Mouse (Mus musculus) ES-CJ7 (cell line): Measurements from ENCODE around the gene Itga9.

ENCODE experiments used
- DNase-seq: peaks from one replicate; pipeline ENCODE4 v3.0.0; 2011; ENCODE audit warnings: low read depth, low spot score

Itga9 gene

GRCm38 (mm10) chr9:118686166-118686961, 79.9 kb downstream of the Itga9 start:
- no peak for DNase-seq

DNA sequence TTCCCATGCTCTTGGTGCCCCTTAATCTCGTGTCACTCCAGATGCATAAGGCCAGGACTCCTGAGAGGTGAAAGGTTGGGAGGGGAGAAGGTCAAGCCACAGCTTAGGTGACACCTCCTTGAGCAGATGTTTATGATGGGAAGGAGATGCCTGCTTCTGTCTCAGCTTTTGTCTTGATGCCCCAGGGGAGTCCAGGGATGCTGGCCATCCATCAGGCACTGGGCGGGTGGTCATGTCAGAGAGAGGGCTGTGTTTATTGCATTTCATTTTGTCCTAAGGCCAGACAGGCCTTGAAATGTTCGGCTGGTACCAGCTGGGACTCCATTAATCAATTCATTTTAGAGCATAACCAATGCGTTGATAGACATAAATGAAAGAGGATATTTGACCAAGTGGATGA, 81.8 kb downstream of the Itga9 start:
- DNase-seq = no peak

GRCm38 (mm10) chr9:118688921-118689451, 82.5 kb downstream of the Itga9 start:
- DNase-seq = no peak

DNA sequence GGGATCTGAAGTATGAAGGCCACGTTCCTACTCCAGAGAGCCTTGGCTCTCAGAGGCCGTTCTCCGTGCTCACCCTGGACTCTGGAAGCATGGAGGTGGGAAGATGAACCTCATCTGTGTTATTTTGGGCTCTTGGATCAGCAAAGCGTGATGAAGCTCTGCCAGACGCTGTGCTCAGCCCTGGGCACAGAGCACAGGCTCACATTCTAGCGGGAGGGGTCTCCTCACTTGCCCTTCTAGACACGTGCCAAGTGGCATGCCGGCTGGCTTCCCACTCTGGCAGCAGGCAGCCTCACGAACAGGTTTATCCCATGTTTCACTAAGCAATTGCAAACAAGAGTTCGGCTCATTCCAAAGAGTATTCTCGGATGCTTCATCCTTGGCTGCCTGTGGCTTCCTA, 86.8 kb downstream of the Itga9 start:
- DNase-seq = no peak

GRCm38 (mm10) chr9:118694420-118694825, 87.9 kb downstream of the Itga9 start:
- no peak for DNase-seq

DNA sequence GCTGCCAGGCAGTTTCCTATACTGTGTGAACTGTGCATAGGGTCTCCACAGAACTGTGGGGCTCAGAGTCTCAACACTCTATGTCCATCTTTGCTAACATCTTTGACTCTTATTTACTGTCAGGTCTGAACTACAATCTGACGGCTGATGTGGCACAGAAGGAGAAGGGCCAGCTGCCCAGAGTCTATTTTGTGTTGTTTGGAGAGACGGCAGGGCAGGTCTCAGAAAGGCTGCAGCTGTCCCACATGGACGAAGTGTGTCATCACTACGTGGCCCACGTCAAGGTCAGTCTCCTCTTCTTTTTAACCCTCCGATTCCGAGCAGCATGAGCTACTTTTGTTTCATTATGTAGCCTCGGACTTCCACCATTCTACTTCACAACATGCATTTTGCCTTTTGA, 91.7 kb downstream of the Itga9 start:
- no peak for DNase-seq

DNA sequence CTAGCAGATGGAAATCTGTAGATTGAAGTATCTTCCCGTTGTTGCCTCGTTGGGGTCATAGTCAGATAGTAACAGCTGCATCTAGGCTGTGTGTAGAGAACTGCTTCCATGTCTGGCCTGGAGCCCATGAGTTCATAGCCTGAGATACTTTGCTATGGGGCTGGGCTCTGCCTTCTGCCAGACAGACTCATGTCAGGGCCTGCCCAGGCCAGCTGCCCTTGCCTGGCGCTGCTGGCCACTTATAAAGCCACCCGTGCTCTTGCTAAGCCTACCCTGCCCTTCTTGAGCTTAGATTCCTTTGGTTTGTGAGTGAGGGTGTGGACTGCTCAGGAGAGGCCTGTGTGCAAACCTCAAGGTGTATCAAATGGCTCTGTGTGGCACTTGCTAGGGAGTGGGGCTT, 93.2 kb downstream of the Itga9 start:
- DNase-seq = no peak

- DNase-seq = no peak
These were observed 94.4 kb downstream of the Itga9 start for GRCm38 (mm10) chr9:118700889-118701288.

GRCm38 (mm10) chr9:118701791-118702190, 95.3 kb downstream of the Itga9 start:
- no peak for DNase-seq

- peak; percentile 45 for DNase-seq
These were observed 96.7 kb downstream of the Itga9 start for GRCm38 (mm10) chr9:118703146-118703545.

DNA sequence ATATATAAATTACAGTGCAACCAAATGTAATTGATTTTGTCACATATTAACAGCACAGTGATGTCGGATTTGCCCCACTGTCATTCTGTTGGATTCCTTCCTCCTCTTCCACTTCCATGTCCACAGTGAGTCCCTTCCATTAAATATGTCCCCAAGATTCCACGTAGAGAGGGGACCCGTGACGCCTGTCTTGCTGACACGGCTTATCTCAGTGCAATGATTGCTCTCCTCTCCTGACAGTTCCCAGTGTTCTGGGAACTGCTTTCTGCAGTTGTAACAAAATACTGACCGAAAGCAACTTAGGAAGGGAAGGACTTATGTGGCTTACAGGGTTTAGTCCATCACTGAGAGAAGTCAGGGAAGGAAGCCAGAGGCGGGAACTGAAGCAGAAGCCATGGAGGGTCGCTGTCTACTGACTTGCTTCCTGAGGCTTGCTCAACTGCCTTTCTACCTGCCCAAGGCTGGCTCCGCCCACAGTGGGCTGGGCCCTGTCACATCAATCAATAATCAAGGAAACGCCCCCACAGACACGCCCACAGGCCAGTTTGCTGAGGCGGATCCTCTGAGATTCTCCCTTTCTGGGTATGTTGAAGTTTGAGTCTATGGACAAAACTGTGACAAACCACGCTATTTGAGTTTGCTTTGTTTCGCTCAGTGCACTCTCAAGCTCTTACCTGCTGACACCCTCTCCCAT, 99.0 kb downstream of the Itga9 start:
- peak; percentile 61 for DNase-seq

DNA sequence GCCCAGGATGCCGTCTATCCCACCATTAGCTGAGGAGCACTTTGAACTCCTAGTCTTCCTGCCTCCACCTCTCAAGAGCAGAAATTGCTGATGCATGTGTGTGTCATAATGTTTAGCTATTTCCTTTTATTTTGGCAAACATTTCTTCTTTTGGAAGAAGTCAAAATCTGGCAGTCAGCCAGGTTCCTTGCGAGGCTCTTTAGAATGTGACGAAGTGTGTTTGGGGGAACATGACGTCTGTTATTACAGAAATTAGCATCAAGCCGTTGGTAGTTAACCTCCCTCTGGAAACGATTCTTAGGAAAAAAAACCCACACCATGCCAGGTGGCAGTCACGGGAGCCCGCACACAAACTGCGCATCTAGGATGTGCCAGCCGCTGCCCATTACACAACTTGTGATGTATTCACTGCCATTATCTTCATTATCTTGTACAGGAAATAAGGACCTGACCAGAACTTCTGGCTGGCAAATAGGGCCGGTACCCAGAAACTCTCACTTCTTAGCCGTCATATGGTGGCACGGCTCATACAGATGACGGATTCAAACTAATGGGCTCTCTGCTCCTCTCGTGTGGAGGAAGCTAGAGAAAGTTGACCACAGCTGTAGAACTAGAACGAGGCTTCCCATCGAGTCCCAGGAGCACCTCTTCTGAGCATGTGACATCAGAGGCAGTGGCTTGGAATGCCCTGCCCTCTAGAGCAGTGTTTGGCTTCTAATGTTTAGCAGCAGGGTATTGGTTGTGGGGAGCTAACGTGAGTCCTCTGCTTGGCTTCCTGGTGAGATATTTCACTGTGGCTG, 99.9 kb downstream of the Itga9 start:
- no peak for DNase-seq

- no peak for DNase-seq
These were observed 104.1 kb downstream of the Itga9 start for GRCm38 (mm10) chr9:118710625-118711024.

GRCm38 (mm10) chr9:118711749-118712148, 105.3 kb downstream of the Itga9 start:
- DNase-seq = no peak

DNA sequence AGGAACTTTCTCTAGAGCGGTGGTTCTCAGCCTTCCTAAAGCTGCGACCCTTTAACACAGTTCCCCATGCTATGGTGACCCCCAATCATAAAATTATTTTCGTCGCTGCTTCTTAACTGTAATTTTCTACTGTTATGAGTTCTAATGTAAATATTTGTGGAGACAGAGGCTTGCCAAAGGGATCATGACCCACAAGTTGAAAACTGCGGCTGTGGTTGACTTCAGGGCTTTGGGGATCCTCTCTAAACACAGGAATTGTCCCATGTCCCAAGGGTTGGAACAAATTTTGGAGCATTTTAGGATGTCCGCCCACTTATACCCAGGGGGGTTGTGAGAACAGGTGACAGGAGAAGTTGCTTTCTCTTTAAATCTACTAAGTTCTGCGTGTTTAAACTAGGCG, 107.0 kb downstream of the Itga9 start:
- no peak for DNase-seq

DNA sequence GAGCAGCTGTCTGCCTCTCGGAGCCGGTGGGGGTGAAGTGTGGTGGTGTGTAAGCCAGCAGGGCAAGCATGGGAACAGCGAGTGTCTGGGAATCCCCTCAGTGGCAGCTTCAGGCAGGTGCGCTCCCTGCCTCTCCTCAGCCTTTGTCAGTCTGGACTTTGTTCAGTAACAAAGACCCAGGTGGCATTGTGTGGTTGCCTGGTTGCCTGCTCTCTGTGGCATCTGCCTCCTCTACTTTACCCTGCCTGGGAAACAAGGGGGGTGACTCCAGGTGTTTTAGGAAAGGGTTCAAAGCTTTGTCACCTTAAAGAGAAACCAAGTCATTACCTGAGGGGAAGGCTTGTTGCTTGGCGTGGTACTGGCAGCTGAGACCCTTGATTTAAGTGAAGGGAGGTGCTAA, 108.0 kb downstream of the Itga9 start:
- no peak for DNase-seq

DNA sequence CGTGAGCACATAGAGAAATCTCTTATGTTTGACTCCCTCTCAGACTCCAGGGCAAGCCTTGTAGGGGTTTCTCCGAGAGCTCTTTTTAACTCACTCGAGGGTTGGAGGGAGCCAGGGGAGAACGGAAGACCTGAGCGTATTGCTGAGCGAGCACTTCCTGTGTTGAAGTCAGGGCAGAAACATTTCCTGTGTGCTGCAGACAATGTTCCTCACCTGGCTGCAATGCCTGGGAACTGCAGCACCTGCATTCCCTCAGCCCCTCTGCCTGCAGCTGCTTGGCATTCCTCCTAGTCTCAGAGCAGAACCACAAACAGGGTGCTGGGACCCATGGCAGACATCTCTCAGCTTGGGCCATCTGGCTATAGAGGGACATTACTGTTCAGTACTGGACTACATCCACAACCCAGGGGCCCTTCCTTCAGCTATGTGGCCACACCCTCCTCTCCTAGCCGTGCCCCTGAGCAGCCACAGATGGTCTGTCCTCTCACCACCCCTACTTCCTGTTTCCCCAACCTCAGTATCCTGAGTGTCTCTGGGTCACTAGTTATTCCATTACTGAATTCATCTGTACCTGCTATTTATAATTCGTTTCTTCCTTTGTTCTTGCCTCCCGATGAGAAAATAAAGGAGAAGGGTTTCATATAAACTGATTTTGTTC, 109.6 kb downstream of the Itga9 start:
- DNase-seq = no peak

- DNase-seq = no peak
These were observed 110.9 kb downstream of the Itga9 start for GRCm38 (mm10) chr9:118717436-118717835.

DNA sequence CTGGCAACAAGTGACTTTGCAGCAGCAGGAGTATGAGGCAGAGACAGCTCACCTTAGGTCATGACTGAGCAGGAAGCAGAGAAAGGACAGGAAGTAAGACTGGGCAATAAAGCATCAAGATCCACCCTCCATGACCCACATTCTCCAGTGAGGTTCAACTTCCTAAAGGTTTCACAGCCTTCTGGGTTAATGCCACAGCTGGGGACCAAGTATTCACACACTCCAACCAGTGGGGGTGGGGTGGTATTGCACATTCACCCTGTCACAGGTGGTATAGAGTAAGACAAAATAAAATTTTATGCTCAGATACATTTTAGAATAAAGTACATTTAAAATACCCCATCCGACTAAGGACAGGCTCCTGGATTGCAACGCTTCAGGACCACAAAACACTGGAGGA, 112.0 kb downstream of the Itga9 start:
- DNase-seq = no peak

GRCm38 (mm10) chr9:118721056-118721455, 114.6 kb downstream of the Itga9 start:
- DNase-seq = no peak

- peak; percentile 74 for DNase-seq
These were observed 116.4 kb downstream of the Itga9 start for GRCm38 (mm10) chr9:118722789-118723325.
